Mouse (Mus musculus) embryonic fibroblast, embryonic 13.5 days (primary cell): ENCODE measurements at regions not wholly inside any gene's neighbourhood (a gene's known extent, or its start where the extent isn't known, plus 50 kb on each side); places are given as distances from the start of the nearest gene placed in this dataset.
"Not testable (repeated sequence)": the region's sequence is repeated elsewhere in the genome, so short reads cannot be mapped to it uniquely, and the experiment has no call there.

Experiments used
- H3K27ac ChIP-seq: 2 replicates; pipeline ENCODE4 v1.5.1; 2012; ENCODE audit warnings: low read length, control low read depth, inconsistent platforms; ENCODE audit not compliant: insufficient read depth
- H3K4me1 ChIP-seq: 2 replicates; pipeline ENCODE4 v1.6.1; 2011; ENCODE audit warnings: low read length; ENCODE audit not compliant: control insufficient read depth, insufficient read depth
- H3K4me3 ChIP-seq: 2 replicates; pipeline ENCODE4 v1.5.1; 2011; ENCODE audit warnings: mild to moderate bottlenecking, control low read depth, low read length; ENCODE audit not compliant: insufficient read depth
- CTCF ChIP-seq: IDR thresholded peaks from 2 replicates; pipeline ENCODE4 v1.5.1; 2011; ENCODE audit warnings: mild to moderate bottlenecking, control low read depth, low read length, moderate library complexity, borderline replicate concordance; ENCODE audit not compliant: insufficient read depth
- POLR2A ChIP-seq: IDR thresholded peaks from 2 replicates; pipeline ENCODE4 v1.6.1; 2011; ENCODE audit warnings: low read depth, mild to moderate bottlenecking, control low read depth, low read length, moderate library complexity

- TF ChIP-seq POLR2A (no peak), CTCF (no peak)
- Histone ChIP-seq H3K4me1 (no peaks in the 10 kb centered on the region), H3K4me3 (no peak overlapping the region), H3K27ac (no peak overlapping the region)
Observed at GRCm38 (mm10) chr7:36177947-36178346, 375.1 kb upstream of the Zfp507 start.

- Histone ChIP-seq H3K4me1 (no peaks in the 10 kb centered on the region), H3K27ac (no peak overlapping the region), H3K4me3 (no peak overlapping the region)
- TF ChIP-seq POLR2A, result no peak
Observed at GRCm38 (mm10) chr7:36175296-36175695, 372.5 kb upstream of the Zfp507 start.

- not testable (repeated sequence) for H3K27ac ChIP-seq, H3K4me3 ChIP-seq, H3K4me1 ChIP-seq
- TF ChIP-seq CTCF, result 0 out of 2 replicates have a peak, but pooled peaks have one; percentile 34
Observed at GRCm38 (mm10) chr7:36172511-36172910, 369.7 kb upstream of the Zfp507 start.

GRCm38 (mm10) chr7:36157270-36157945 lies 354.6 kb upstream of the Zfp507 start:
- no peak overlapping the region for H3K4me3 ChIP-seq
- H3K27ac ChIP-seq, result no peak overlapping the region
- TF ChIP-seq CTCF (no peak), POLR2A (no peak)
- no peaks in the 10 kb centered on the region for H3K4me1 ChIP-seq

DNA sequence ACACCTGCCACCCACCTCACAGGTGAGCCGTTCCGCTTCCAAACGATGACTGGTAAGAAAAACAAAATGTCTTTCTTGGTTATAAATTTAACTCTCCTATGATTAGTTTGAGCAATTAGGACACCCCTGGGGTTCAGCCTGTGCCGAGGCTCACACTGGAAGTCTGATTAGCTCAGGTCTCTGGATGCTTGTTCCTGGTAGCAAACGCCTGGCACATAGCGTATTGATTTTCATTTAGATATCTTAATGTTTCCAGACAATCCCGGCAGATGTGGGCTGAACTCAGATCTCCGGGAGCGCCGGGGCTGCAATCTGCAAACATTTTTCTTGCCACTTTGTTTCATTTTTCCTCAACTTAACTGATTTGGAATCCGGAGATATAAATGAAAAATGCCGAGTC lies 353.8 kb upstream of the Zfp507 start:
- TF ChIP-seq POLR2A, result no peak
- no peak for TF ChIP-seq CTCF
- Histone ChIP-seq H3K4me3 (no peak overlapping the region), H3K27ac (no peak overlapping the region), H3K4me1 (no peaks in the 10 kb centered on the region)

GRCm38 (mm10) chr7:36155576-36155975 lies 352.8 kb upstream of the Zfp507 start:
- TF ChIP-seq CTCF (no peak), POLR2A (no peak)
- Histone ChIP-seq H3K4me1 (no peaks in the 10 kb centered on the region), H3K27ac (no peak overlapping the region), H3K4me3 (no peak overlapping the region)

DNA sequence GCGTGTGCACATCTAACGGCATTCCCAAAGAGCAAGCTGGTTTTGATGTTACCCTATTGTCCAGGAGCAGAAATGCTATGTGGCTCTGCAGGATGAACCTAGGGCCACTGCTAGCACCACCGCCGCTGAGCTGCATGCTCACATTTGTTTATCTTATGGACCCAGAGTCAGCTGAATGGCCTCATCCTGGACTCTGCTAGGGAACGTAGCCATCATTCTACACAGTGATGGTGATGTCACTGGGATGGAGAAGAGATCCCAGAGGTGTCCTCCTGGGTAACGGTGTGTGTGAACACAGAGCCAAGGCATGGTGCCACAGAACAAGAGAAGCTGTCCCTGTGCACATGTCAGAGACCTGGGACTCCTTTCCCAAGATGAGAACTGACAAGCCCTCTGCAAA lies 352.4 kb upstream of the Zfp507 start:
- no peak overlapping the region for H3K27ac ChIP-seq
- H3K4me1 ChIP-seq, result no peaks in the 10 kb centered on the region
- TF ChIP-seq CTCF (no peak), POLR2A (no peak)
- no peak overlapping the region for H3K4me3 ChIP-seq

- H3K27ac ChIP-seq, result no peak overlapping the region
- H3K4me1 ChIP-seq, result no peaks in the 10 kb centered on the region
- no peak for TF ChIP-seq CTCF
- TF ChIP-seq POLR2A, result no peak
- no peak overlapping the region for H3K4me3 ChIP-seq
Observed at GRCm38 (mm10) chr7:36150871-36151560, 348.2 kb upstream of the Zfp507 start.

DNA sequence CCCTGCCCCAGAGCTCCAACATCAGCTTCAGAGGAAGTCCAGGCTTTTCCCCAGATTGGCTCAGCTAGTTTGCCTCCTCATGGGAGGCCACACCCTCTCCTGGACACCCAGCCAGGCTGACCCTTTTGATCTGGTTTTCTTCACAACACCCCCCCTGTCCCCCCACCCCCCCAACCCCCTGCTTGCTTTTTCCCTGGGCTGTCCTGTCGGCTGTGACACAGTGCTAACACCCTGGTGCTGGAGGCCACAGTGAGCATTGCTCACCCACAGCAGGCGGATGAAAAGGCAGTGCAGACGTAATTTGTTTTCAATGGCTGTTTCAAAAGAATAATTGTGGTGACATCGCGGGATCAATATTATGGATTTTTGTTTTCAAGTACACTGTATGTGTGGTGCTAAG lies 333.8 kb upstream of the Zfp507 start:
- Histone ChIP-seq H3K4me1 (no peaks in the 10 kb centered on the region), H3K4me3 (no peak overlapping the region), H3K27ac (no peak overlapping the region)
- no peak for TF ChIP-seq POLR2A
- no peak for TF ChIP-seq CTCF

- no peak overlapping the region for H3K27ac ChIP-seq
- no peaks in the 10 kb centered on the region for H3K4me1 ChIP-seq
- TF ChIP-seq POLR2A, result no peak
- no peak for TF ChIP-seq CTCF
- no peak overlapping the region for H3K4me3 ChIP-seq
Observed at GRCm38 (mm10) chr7:36134557-36134956, 331.8 kb upstream of the Zfp507 start.

GRCm38 (mm10) chr7:36133658-36134143 lies 330.9 kb upstream of the Zfp507 start:
- Histone ChIP-seq H3K4me1 (no peaks in the 10 kb centered on the region), H3K27ac (no peak overlapping the region), H3K4me3 (no peak overlapping the region)
- no peak for TF ChIP-seq CTCF
- no peak for TF ChIP-seq POLR2A
